Comparison of ENCODE assay signal across 24 mouse cellular contexts in genomic region chr14:57718245-57718644, GRCm38 (mm10). TPM values are rescaled to one million over a fixed set of nuclear protein-coding genes. Genes with fewer than 3 reads are reported as not detected.
"Had no signal": no experiment of that assay in that cellular context is flagged by ENCODE, and none has a peak within 500 bp of the region (broad histone marks: within the 10 kb centered on the region; RNA-seq: fewer than 3 reads in every experiment).

No protein-coding gene starts in this region.

- H3K27ac ChIP-seq: kidney, embryonic 15.5 days; limb, embryonic 10.5 days; limb, embryonic 13.5 days; liver, embryonic 14.5 days; midbrain, embryonic 12.5 days; midbrain, embryonic 15.5 days; neural tube, embryonic 13.5 days had no signal

- H3K36me3 ChIP-seq: midbrain, embryonic 15.5 days had no signal

- H3K9me3 ChIP-seq: kidney, embryonic 15.5 days; limb, embryonic 10.5 days; limb, embryonic 13.5 days; midbrain, embryonic 12.5 days; midbrain, embryonic 15.5 days; neural tube, embryonic 13.5 days had no signal

- H3K4me2 ChIP-seq: kidney, embryonic 15.5 days; limb, embryonic 13.5 days; lung, embryonic 14.5 days; midbrain, embryonic 12.5 days; midbrain, embryonic 15.5 days; neural tube, embryonic 13.5 days had no signal

- H3K4me3 ChIP-seq: kidney, embryonic 15.5 days; limb, embryonic 10.5 days; limb, embryonic 13.5 days; midbrain, embryonic 12.5 days; midbrain, embryonic 15.5 days; myocyte; neural tube, embryonic 13.5 days had no signal

- H3K4me1 ChIP-seq: limb, embryonic 10.5 days; limb, embryonic 13.5 days had no signal

- ATAC-seq: intestine, embryonic 16.5 days; liver, postnatal 0 days; lung, postnatal 0 days; midbrain, embryonic 15.5 days had no signal

- H3K27me3 ChIP-seq: kidney, embryonic 15.5 days; limb, embryonic 13.5 days; midbrain, embryonic 12.5 days; midbrain, embryonic 15.5 days; neural tube, embryonic 13.5 days had no signal

- H3K9ac ChIP-seq: kidney, embryonic 15.5 days; limb, embryonic 13.5 days; liver, embryonic 14.5 days; liver, postnatal 0 days; lung, embryonic 14.5 days; midbrain, embryonic 12.5 days; midbrain, embryonic 15.5 days; neural tube, embryonic 13.5 days had no signal

- DNase-seq: kidney, adult 2 months; kidney, postnatal 10 days; kidney, postnatal 36 days; layer of hippocampus, adult 9-11 months; liver; liver, postnatal 0 days; lung, embryonic 14.5 days; lung, postnatal 36 days; thymus, adult 18-20 months; thymus, postnatal 36 days had no signal

RNA-seq across cellular contexts. Expression of gene Gm49361, which starts 27.7 kb away (rescaled TPM):
- total RNA-seq: neutrophil, adult 5-6 weeks had no signal
- polyA plus RNA-seq: intestine, embryonic 16.5 days; kidney, adult 2 months; kidney, embryonic 15.5 days; limb, embryonic 10.5 days; limb, embryonic 13.5 days; liver, embryonic 14.5 days; liver, postnatal 0 days; lung, embryonic 14.5 days; lung, postnatal 0 days; midbrain, embryonic 12.5 days; midbrain, embryonic 15.5 days; myocyte; neural tube, embryonic 13.5 days; spleen, adult 2 months; stomach, embryonic 16.5 days; urinary bladder, adult 2 months had no signal
